Mouse (Mus musculus) MEL (cell line): Measurements from ENCODE around the gene Atp6v0a2. TPM values are rescaled to one million over a fixed set of nuclear protein-coding genes. Genes with fewer than 3 reads are reported as not detected.

Experiments used
- DNase-seq: peaks from one replicate; pipeline ENCODE4 v3.0.0; 2011; ENCODE audit warnings: low read depth, low spot score
- H3K27ac ChIP-seq: 2 replicates; pipeline ENCODE4 v1.5.1; 2012; ENCODE audit warnings: low read depth, mild to moderate bottlenecking, control low read depth, low read length, moderate library complexity; ENCODE audit not compliant: control insufficient read depth
- H3K27me3 ChIP-seq, 2 experiments: fragments of 150-350 bp in 1 of 2; sonication (generic) in 1 of 2; 2 replicates each; pipeline ENCODE4 v1.6.1; 2012; ENCODE audit warnings: low read length in 2 of 2, mild to moderate bottlenecking in 2 of 2, improper control_type of control experiment in 1 of 2, moderate library complexity in 1 of 2; ENCODE audit not compliant: insufficient read depth in 2 of 2, control insufficient read depth in 1 of 2
- H3K36me3 ChIP-seq, 2 experiments: 2 replicates each; pipeline ENCODE4 v1.6.1; 2012 to 2014; ENCODE audit warnings: low read length in 2 of 2, improper control_type of control experiment in 1 of 2, inconsistent platforms in 1 of 2, mild to moderate bottlenecking in 1 of 2; ENCODE audit not compliant: insufficient read depth in 2 of 2, control insufficient read depth in 1 of 2
- H3K4me1 ChIP-seq, 2 experiments: fragments of 150-350 bp in 1 of 2; sonication (generic) in 1 of 2; 2 replicates each; pipeline ENCODE4 v1.6.1; 2012; ENCODE audit warnings: low read length in 2 of 2, improper control_type of control experiment in 1 of 2, mild to moderate bottlenecking in 1 of 2; ENCODE audit not compliant: insufficient read depth in 2 of 2, control insufficient read depth in 1 of 2
- H3K4me3 ChIP-seq, 2 experiments: fragments of 150-350 bp in 1 of 2; sonication (generic) in 1 of 2; 2 replicates each; pipeline ENCODE4 v1.5.1; 2012; ENCODE audit warnings: low read depth in 2 of 2, low read length in 2 of 2, mild to moderate bottlenecking in 2 of 2, moderate library complexity in 2 of 2, control low read depth in 1 of 2, improper control_type of control experiment in 1 of 2; ENCODE audit not compliant: control insufficient read depth in 1 of 2, insufficient read depth in 1 of 2
- H3K79me2 ChIP-seq: 2 replicates; pipeline ENCODE4 v1.6.1; 2012; ENCODE audit warnings: mild to moderate bottlenecking, low read length, moderate library complexity; ENCODE audit not compliant: control insufficient read depth, poor library complexity, insufficient read depth
- H3K9ac ChIP-seq: 2 replicates; pipeline ENCODE4 v1.6.1; 2012; ENCODE audit warnings: low read depth, mild to moderate bottlenecking, control low read depth, low read length, moderate library complexity; ENCODE audit not compliant: control insufficient read depth, poor library complexity, severe bottlenecking
- H3K9me3 ChIP-seq: fragments of 150-350 bp; sonication (generic); replicated peaks from 2 replicates; pipeline ENCODE4 v1.6.1; 2012; ENCODE audit warnings: mild to moderate bottlenecking, low read length, improper control_type of control experiment, moderate library complexity; ENCODE audit not compliant: insufficient read depth
- E2F4 ChIP-seq: IDR thresholded peaks from 2 replicates; pipeline ENCODE4 v1.6.1; 2011; ENCODE audit warnings: low read depth, low read length, improper control_type of control experiment, borderline replicate concordance
- ELF1 ChIP-seq: IDR thresholded peaks from 2 replicates; pipeline ENCODE4 v1.6.1; 2014; ENCODE audit warnings: low read depth, mild to moderate bottlenecking, inconsistent platforms, low read length, improper control_type of control experiment, moderate library complexity
- GABPA ChIP-seq: IDR thresholded peaks from 2 replicates; pipeline ENCODE4 v1.6.1; 2012; ENCODE audit warnings: low read depth, mild to moderate bottlenecking, inconsistent platforms, low read length, improper control_type of control experiment, moderate library complexity
- HCFC1 ChIP-seq: IDR thresholded peaks from 2 replicates; pipeline ENCODE4 v1.6.1; 2012; ENCODE audit warnings: low read depth, mild to moderate bottlenecking, inconsistent platforms, low read length, improper control_type of control experiment, moderate library complexity
- MAFK ChIP-seq: IDR thresholded peaks from 2 replicates; pipeline ENCODE4 v1.6.1; 2011; ENCODE audit warnings: low read depth, mild to moderate bottlenecking, low read length, improper control_type of control experiment, borderline replicate concordance
- MAX ChIP-seq: IDR thresholded peaks from 2 replicates; pipeline ENCODE4 v1.6.1; 2011; ENCODE audit warnings: low read length, improper control_type of control experiment
- MEF2A ChIP-seq: IDR thresholded peaks from 2 replicates; pipeline ENCODE4 v1.6.1; 2014; ENCODE audit warnings: low read depth, mild to moderate bottlenecking, inconsistent platforms, low read length, improper control_type of control experiment; ENCODE audit not compliant: poor library complexity, insufficient replicate concordance, severe bottlenecking; ENCODE audit errors: extremely low read depth
- MYB ChIP-seq: IDR thresholded peaks from 2 replicates; pipeline ENCODE4 v1.6.1; 2011; ENCODE audit warnings: mild to moderate bottlenecking, low read depth, low read length, improper control_type of control experiment
- MYC ChIP-seq: IDR thresholded peaks from 2 replicates; pipeline ENCODE4 v1.6.1; 2011; ENCODE audit warnings: low read depth, mild to moderate bottlenecking, low read length, improper control_type of control experiment, moderate library complexity
- NELFE ChIP-seq: IDR thresholded peaks from 2 replicates; pipeline ENCODE4 v1.6.1; 2011; ENCODE audit warnings: low read depth, low read length, improper control_type of control experiment
- POLR2AphosphoS2 ChIP-seq: IDR thresholded peaks from 2 replicates; pipeline ENCODE4 v1.6.1; 2011; ENCODE audit warnings: low read length, improper control_type of control experiment
- POLR2AphosphoS5 ChIP-seq: IDR thresholded peaks from 2 replicates; pipeline ENCODE4 v1.6.1; 2012; ENCODE audit warnings: low read depth, borderline replicate concordance, mild to moderate bottlenecking, inconsistent platforms, low read length, moderate library complexity, mixed read lengths
- RAD21 ChIP-seq: IDR thresholded peaks from 2 replicates; pipeline ENCODE4 v1.6.1; 2011; ENCODE audit warnings: mild to moderate bottlenecking, low read depth, low read length, improper control_type of control experiment
- SIN3A ChIP-seq: IDR thresholded peaks from 2 replicates; pipeline ENCODE4 v1.6.1; 2012; ENCODE audit warnings: low read length, improper control_type of control experiment, inconsistent platforms
- SMC3 ChIP-seq: IDR thresholded peaks from 2 replicates; pipeline ENCODE4 v1.6.1; 2011; ENCODE audit warnings: low read depth, low read length, improper control_type of control experiment
- TAL1 ChIP-seq: IDR thresholded peaks from 2 replicates; pipeline ENCODE4 v1.6.1; 2012; ENCODE audit warnings: mild to moderate bottlenecking, inconsistent platforms, low read length, moderate library complexity, mixed read lengths
- UBTF ChIP-seq: IDR thresholded peaks from 2 replicates; pipeline ENCODE4 v1.6.1; 2012; ENCODE audit warnings: low read depth, mild to moderate bottlenecking, inconsistent platforms, low read length, improper control_type of control experiment, moderate library complexity, borderline replicate concordance; ENCODE audit not compliant: insufficient read depth
- USF1 ChIP-seq: IDR thresholded peaks from 2 replicates; pipeline ENCODE4 v1.6.1; 2014; ENCODE audit warnings: low read depth, mild to moderate bottlenecking, inconsistent platforms, low read length, improper control_type of control experiment, moderate library complexity
- USF2 ChIP-seq, 2 experiments: IDR thresholded peaks; 2 replicates each; pipeline ENCODE4 v1.6.1; 2011 to 2012; ENCODE audit warnings: improper control_type of control experiment in 2 of 2, low read length in 2 of 2, borderline replicate concordance in 1 of 2, inconsistent platforms in 1 of 2, low read depth in 1 of 2, mild to moderate bottlenecking in 1 of 2; ENCODE audit not compliant: insufficient read depth in 1 of 2
- ZC3H11A ChIP-seq: IDR thresholded peaks from 2 replicates; pipeline ENCODE4 v1.6.1; 2012; ENCODE audit warnings: low read depth, mild to moderate bottlenecking, inconsistent platforms, low read length, improper control_type of control experiment
- polyA plus RNA-seq, 2 experiments: library from polyadenylated mRNA; stranded (reverse) in 1 of 2; unstranded in 1 of 2; fragments of >175 nt in 1 of 2; fragments of >200 nt in 1 of 2; gene quantifications; 2 replicates each; pipeline versions ENCODE4 v1.2.1 to v1.2.4; 2012; ENCODE audit warnings: low replicate concordance in 2 of 2, low read depth in 1 of 2; ENCODE audit not compliant: insufficient read length in 2 of 2, insufficient read depth in 1 of 2, missing spikeins in 1 of 2
- total RNA-seq: library from RNA; depleted of rRNA; stranded (reverse); fragments of 300-350 nt; gene quantifications from 2 replicates; pipeline ENCODE4 v1.2.3, GENCODE M21; 2012

The Atp6v0a2 gene
- total and polyA plus RNA-seq, 3 experiments: 30.0 to 31.0 TPM; not detected in 1

DNA sequence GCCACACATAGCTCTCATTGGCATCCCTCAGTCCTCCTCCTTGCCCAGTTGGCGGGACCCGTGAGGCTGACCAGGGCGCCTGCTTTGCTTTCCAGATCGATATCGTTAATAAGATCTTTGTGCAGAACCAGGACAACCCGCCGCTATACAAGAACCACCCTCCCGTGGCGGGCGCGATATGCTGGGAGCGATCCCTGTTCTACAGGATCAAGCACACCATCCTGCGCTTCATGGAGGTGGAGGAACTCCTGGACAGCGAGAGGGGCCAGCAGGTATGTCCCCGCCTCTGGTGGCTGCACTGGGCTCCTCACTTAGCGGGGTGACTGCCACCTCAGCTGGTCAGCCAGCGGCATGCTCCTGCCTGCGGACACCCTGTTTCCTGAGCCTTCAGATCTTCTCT lies 119.9 kb downstream of the Atp6v0a2 start:
- H3K9ac ChIP-seq: no peak overlapping the region
- no peaks in the 10 kb centered on the region for H3K36me3 ChIP-seq
- H3K4me1 ChIP-seq: 0 out of 4 replicates have a peak, but pooled peaks cover 0 to 2% of the 10 kb centered on the region in 2 experiments
- DNase-seq: no peak
- no peak overlapping the region for H3K4me3 ChIP-seq
- no peaks in the 10 kb centered on the region for H3K9me3 ChIP-seq
- TF ChIP-seq MYB: no peak
- TF ChIP-seq E2F4: no peak
- TF ChIP-seq MAX: no peak
- TF ChIP-seq POLR2AphosphoS5: no peak
- TF ChIP-seq UBTF: no peak
- no peak for TF ChIP-seq MEF2A
- no peak for TF ChIP-seq HCFC1
- TF ChIP-seq MAFK: no peak
- no peak for TF ChIP-seq ELF1
- no peak for TF ChIP-seq USF1
- no peak for TF ChIP-seq RAD21
- TF ChIP-seq TAL1: no peak
- no peak for TF ChIP-seq NELFE
- TF ChIP-seq SMC3: no peak
- no peak for TF ChIP-seq USF2 (IDR thresholded peaks at IDR 0.05; ENCODE audit: borderline replicate concordance in 1 of 2, insufficient read depth in 1 of 2, low read depth in 1 of 2, low read length in 2 of 2)
- TF ChIP-seq MYC: no peak
- TF ChIP-seq POLR2AphosphoS2: no peak
- no peak for TF ChIP-seq GABPA
- no peak for TF ChIP-seq ZC3H11A
- H3K27me3 ChIP-seq: no peaks in the 10 kb centered on the region
- no peaks in the 10 kb centered on the region for H3K79me2 ChIP-seq
- H3K27ac ChIP-seq: no peak overlapping the region

DNA sequence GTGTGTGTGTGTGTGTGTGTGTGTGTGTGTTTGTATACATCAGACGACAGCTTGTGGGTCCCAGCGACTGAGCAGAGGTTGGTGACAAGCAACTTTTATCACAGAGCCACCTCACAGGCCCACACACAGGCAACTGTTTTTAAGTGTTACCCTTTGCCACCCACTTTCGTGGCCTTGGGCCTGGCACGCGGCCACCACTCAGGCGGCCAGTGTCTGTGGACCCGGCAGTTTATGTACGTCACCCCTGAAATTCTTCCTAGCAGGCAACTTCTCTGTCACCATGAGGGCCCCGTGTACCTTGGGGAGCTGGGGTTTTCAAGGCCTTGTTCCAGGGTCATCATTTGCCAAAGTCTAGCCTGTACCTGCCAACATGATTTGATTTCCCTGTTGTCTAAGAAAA lies 123.3 kb downstream of the Atp6v0a2 start:
- no peak overlapping the region for H3K4me3 ChIP-seq
- no peak for DNase-seq
- H3K27me3 ChIP-seq: no peaks in the 10 kb centered on the region
- H3K4me1 ChIP-seq: no peaks in the 10 kb centered on the region
- no peaks in the 10 kb centered on the region for H3K79me2 ChIP-seq
- no peak overlapping the region for H3K27ac ChIP-seq
- no peaks in the 10 kb centered on the region for H3K9me3 ChIP-seq
- H3K36me3 ChIP-seq: no peaks in the 10 kb centered on the region
- TF ChIP-seq SMC3 (no peak), SIN3A (no peak), RAD21 (no peak)
- TF ChIP-seq, all 39 proteins: peak for 0
- H3K9ac ChIP-seq: no peak overlapping the region
